Mouse (Mus musculus): ENCODE results near the gene Tjap1. TPM values are rescaled to one million over a fixed set of nuclear protein-coding genes. Genes with fewer than 3 reads are reported as not detected.
A peak's percentile ranks its signal among the peaks of the same experiment; 100 is the strongest.

The Tjap1 gene
- total RNA-seq, 2 experiments from 2014 or later: 34.9 to 42.0 TPM

DNA sequence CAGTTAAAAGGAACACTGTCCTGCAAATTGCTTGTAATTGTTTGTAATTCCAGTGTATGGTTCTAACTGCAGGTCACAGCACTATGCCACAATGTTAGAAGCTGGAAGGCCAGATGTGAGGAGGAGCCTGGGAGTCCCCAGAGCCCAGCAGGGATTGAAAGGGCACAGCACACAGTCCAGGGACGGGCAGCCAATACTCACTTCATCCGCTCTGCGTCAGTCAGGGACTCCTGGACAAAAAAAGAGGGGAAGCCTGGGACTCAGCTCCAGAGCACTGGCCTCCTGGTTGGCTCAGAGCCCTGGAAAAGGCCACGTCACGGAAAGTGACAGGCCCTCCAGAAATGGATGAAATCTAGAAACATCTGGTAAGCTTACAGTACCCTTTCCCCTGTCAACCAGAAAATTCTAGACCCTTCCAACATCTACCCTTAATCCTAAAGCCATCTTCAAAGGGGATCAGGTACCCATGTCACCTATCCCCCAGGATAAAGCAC lies 20.6 kb downstream of the Tjap1 start:
- intact Hi-C loops (cut with DNase I; ENCODE audit: low total_unique reads): loop anchor here (10.0 kb wide), 1 partner anchor 123 kb away; the partner anchor contains the start of gene Zfp318
- no peak for DNase-seq

DNA sequence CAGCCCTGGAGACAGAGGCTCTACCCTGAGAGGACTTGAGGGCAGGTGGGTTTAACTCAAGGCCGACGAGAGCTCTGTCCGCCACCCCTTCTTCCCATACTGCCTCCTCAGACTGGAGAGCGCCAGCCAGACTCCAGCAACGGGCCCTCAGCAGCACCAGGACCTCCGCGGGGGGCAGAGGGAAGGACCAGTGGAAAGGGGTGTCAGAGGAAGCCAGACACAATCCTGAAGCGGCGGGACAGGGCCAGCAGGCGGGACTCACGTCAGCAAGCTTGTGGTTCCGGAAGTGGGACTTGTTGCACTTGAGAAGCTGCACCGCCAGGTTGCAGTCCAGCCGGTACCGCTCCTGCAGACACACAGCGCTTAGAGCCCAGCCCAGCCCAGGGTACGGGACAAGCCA lies 23.2 kb downstream of the Tjap1 start:
- no peak for DNase-seq
- intact Hi-C loops (cut with DNase I; ENCODE audit: low total_unique reads): loop anchor here (10.0 kb wide), 1 partner anchor 125 kb away; the partner anchor contains the start of gene Zfp318

DNA sequence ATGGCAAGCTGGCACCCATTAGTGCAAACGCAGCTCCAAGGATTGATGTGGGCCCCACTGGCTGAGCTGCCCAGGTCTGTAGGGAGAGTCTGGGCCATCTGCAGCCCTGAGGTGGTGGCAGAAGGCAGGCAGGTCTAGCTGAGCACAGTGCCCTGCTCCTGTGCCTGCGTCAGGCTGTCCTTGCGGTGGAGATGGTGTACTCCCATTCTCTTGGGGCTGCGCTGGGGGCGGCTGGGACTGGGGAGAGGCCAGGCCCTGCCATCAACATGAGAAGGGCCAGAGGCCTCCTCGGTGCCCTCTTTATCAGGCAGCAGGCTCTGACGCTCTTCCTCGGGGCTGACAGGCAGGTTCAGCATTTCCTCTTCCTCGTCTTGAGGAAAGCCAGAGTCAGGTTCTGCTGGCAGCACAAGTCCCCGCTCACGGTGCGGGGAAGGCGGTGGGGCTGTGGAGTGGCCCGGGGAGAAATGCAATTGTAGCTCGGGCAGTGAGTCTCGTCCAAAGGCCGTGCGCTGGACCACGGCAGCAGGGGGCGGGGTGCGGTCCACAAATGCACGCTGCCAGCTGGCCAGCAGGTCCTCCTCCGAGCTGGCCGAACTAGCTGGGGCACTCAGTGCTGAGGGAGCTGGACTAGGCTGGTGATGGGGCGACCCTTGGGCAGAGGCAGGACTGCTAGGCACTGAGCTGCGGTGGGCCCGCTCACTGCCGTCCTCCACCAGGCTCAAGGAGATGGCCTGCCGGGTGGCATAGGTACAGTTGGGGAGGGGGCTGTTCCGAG lies 24.4 kb downstream of the Tjap1 start:
- intact Hi-C loops (cut with DNase I; ENCODE audit: low total_unique reads): no loop called here
- DNase-seq: no peak

DNA sequence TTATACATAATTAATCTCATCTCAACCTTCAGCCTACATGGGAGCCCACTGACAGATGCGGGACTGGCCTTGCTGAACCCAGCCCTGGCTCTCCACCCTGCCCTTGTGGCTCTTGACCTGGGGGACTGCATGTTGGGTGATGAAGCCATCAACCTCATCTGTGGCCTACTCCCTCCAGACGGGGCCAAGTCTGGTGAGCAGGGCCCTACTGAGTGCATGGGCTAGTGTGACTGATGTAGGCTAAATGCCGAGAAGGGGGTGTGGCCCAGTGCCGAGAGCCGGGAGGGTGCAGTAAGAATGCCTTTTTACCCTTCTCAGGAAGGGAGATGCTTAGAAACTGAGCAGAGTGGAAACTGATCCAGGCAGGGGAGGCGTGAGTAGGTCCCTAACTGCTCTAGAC lies 27.7 kb downstream of the Tjap1 start:
- intact Hi-C loops (cut with DNase I; ENCODE audit: low total_unique reads): no loop called here
- no peak for DNase-seq

DNA sequence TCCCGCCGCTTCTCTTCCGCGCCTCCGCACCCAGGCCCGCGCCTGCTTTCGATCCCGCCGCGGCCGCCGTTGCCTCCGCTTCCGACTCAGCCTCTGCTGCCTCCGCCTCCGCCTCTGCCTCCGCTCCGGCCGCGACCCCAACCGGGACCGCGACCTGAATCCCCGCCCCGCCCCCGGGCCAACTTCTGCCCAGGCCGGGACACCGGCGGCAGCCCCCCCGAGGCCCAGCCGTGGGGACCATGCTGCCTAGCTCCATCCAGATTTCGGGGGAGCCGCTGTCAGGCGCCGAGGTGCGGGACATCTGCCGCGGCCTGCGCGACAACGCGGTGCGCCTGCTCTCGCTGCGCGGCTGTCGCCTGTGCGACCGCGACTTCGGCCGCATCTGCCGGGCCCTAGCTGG lies 28.7 kb downstream of the Tjap1 start:
- DNase-seq: no peak
- intact Hi-C loops (cut with DNase I; ENCODE audit: low total_unique reads): no loop called here

DNA sequence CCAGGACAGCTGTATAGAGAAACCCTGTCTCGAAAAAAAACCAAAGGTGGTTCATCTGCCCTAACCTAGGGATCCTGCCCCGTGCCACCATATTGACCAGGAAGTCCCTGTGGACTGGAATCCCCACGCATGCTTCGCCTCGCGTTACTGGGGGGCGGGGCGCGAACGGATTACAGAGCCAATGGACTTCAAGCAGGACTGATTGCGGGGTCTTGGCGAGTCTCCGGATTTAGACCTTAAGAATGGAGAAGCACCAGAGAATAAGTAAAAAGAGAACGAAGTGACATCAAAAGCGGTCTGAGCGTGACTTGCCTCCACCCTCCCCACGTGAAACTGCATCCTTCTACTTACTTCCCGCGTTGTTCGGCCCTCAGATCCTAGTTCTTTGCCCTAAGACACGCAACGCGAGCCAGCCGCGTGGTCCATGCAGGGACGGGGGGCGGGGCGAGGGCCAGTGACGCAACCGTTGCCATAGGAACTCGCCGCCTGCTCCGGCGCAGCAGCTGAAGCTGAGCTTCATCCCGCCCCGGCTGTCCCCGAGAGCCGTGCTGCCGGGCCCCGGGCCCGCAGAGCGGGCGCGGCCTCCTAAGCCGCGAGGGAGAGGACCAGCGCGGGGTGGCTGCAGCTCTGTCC lies 29.3 kb downstream of the Tjap1 start, which contains the start of gene Lrrc73:
Gene Lrrc73 (plus strand): TSS at position 80 of the 633 bp plus-strand sequence.
- DNase-seq: peak; percentile 91
- intact Hi-C loops (cut with DNase I; ENCODE audit: low total_unique reads): no loop called here

DNA sequence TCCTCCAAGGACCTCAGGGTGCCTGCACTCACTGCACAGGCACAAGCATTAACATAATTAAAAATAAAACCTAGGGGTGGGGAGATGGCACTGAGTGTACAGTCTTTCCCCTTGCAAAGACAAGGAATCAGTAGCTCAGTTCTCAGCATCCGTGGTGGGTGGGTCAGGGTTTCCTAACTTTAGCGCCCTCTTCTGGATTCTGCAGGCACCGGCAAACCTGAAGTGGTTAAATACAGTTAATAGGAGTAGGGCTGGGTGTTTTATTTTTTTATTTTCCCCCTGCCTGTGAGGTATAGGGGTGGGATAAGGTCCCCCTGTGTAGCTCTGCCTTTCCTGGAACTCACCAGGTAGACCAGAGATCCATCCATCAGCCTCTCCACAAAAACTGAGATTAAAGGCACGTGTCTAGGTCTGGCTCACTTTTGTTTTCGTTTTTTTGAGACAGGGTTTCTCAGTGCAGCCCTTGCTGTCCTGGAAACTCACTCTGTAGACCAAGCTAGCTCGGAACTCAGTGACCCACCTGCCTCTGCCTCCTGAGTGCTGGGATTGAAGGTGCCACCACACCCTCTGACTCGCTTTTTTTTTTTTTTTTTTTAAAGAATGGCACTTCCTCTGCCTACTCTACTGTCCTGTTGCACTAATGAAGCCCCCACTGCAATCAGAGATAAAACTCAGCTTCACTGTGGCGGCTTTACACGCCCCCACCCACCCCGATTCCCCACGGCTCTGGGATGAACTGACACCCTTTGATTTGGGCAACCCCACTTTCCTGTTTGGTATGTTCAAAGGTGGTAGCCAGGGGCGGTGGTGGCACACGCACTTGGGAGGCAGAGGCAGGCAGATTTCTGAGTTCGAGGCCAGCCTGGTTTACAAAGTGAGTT lies 30.0 kb downstream of the Tjap1 start:
- DNase-seq: no peak
- intact Hi-C loops (cut with DNase I; ENCODE audit: low total_unique reads): no loop called here

DNA sequence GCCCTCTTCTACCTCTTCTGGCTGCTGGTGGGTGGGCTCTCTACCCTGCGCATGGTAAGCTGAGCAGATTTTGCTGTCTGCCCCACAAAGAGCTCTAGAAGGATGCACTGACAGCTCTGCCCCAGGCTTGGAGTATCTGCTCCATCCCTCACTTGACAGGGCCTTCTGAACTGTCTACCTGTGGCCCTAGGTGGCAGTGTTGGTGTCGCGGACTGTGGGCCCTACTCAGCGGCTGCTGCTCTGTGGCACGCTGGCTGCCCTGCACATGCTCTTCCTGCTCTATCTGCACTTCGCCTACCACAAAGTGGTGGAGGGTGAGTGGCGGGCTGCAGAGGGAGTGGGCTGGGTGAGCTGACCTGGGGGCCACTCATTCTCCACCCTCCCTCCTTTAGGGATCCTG lies 31.7 kb downstream of the Tjap1 start:
- DNase-seq: no peak
- intact Hi-C loops (cut with DNase I; ENCODE audit: low total_unique reads): no loop called here

DNA sequence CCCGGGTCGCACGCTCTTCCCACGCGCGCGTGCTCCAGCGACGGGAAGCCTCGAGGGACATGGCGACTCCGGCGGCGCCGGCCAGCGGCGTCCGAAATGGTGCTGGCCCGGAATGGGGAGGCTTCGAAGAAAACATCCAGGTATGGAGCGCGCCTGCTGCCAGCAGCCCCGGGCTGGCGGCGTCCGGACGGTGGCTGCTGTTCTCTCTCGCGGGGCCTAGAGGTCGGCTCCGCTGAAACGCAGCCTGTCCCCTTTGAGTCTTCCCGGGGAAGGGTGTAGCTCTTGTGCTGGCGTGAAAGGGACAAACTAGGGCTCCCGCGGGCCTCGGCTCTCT lies 34.7 kb downstream of the Tjap1 start:
- no peak for DNase-seq
- intact Hi-C loops (cut with DNase I; ENCODE audit: low total_unique reads): no loop called here

DNA sequence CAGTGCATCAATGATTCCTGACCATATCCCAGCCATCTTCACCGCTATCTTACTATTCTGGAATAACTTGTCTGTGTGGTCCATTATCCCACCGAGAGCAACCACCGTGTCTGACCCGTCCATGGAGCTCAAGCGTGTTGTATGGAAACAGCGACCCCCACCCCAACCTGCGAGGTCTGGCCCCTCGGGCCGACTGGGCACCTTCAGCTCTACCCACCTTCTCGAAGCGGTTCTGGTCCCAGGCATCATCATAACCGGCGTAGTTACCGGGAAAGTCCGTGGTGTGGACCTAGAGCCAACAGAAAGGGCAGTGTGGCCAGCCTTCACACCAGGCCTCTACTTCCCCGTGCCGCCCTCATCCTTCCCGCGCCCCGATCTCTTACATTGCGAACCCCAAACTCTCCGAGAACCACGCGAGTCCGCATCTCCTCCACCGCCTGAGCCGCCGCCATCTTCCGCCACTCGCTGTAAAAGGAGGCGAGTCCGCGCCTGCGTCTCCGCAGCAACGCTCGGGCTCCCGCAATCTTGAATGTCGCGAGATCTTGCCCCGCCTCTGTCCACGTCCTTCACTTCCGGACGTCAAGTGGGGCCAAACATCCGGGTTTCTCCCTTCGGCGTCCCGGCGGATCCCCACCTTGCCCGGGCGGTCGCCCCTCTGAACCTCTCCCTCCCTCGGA lies 35.2 kb downstream of the Tjap1 start, which contains the start of the genes Polr1c and Yipf3:
Gene Polr1c (minus strand): TSS at position 543 of the 677 bp plus-strand sequence.
Gene Yipf3 (plus strand): TSS at position 569 of the 677 bp plus-strand sequence.
- DNase-seq: peak; percentile 96
- intact Hi-C loops (cut with DNase I; ENCODE audit: low total_unique reads): no loop called here

DNA sequence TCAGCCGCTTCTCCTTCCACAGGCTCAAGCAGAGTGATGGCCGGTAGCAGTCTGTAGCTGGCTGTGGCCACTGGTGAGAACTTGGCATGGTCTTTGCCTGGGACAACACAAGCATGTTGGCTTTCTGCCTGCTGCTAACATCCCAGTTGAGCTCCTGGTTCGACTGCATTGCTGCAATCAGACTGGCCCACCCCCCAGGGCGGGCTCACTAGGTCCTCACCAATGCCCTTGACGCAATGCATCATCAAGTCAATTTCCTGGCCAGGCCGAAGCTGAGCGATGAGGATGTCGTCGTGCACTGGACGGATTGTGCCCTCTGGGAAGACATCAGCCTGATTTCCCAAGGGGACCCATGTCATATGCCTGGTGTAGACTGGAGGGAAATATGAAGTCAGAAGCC lies 38.2 kb downstream of the Tjap1 start:
- no peak for DNase-seq
- intact Hi-C loops (cut with DNase I; ENCODE audit: low total_unique reads): no loop called here

DNA sequence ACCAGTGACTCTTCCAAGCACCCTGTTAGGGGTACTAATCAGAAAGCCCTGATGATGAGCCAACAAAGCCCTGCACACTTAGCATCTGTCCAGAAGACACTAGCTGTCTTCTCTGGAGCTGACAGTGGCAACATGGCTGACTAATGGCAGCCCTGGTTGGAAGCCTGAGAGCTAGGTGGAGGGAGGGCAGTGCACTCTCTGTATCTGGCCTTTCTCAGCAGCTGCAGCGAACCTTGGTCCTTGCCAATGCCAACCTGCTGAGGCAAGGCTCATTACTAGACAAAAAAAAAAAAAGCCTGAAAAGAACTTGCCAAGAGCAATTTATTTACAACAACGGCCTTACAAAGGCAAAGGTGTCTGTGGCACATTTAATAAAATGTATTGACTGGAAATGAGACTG lies 39.2 kb downstream of the Tjap1 start:
- intact Hi-C loops (cut with DNase I; ENCODE audit: low total_unique reads): no loop called here
- no peak for DNase-seq

DNA sequence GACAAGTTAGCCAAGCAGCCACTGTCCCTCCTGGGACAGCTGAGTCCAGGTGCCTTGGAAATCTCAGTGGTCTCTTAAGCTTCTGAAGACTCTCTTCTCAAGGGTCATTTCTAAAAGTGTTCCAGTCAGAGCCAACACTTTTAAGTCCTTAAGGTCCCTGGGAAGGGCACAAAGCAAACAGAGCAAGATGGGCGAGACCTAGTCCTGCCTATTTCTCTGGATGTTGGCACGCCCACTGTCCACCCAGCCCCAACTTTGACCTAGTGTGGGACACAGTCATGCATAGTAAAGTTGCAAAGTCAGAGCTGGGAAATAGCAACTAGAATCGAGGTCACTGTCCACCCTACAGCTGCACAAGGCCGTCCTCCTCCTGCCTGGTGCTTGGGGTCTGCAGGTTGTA lies 39.8 kb downstream of the Tjap1 start:
- intact Hi-C loops (cut with DNase I; ENCODE audit: low total_unique reads): no loop called here

DNA sequence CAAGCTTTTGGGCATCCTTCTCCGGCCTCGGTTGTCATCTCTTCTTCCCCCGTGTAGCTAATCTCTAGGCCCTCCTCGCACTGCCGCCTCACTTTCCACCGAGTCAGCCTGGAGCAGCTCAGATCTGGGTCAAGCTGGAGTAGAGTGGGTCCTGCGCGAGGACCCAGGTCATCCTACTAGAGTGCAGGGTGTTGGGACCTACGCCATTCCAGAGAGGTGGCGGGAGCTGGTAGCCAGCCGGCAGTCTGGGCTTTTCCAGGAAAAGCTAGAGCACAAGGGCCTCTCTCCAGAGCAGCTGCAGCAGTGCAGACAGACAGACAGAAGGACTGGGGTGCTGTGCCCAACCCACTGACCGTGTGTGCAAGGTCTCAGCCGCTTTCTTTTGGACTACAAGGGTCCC lies 40.6 kb downstream of the Tjap1 start:
- no peak for DNase-seq
- intact Hi-C loops (cut with DNase I; ENCODE audit: low total_unique reads): no loop called here

More for the DNA sequence above, 39.8 kb downstream of the Tjap1 start:
- DNase-seq: no peak

DNA sequence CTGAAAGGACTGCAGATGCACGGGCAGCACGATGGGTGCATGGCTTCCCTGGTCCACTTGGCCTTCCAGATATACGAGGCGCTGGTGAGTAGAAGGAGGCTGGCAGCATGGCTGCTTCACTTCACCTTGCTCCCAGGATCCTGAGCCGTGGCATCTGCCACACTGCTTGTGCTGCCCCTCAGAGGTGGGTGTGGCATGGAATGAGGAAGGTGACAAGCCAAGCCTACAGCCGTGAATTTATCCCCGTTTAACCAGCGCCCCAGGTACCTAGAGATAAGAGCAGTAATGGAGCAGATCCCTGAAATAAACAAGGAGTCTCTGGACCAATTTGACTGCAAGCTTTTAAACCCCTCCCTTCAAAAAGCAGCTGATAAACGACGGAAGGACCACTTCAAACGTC lies 41.4 kb downstream of the Tjap1 start:
- DNase-seq: no peak
- intact Hi-C loops (cut with DNase I; ENCODE audit: low total_unique reads): no loop called here

DNA sequence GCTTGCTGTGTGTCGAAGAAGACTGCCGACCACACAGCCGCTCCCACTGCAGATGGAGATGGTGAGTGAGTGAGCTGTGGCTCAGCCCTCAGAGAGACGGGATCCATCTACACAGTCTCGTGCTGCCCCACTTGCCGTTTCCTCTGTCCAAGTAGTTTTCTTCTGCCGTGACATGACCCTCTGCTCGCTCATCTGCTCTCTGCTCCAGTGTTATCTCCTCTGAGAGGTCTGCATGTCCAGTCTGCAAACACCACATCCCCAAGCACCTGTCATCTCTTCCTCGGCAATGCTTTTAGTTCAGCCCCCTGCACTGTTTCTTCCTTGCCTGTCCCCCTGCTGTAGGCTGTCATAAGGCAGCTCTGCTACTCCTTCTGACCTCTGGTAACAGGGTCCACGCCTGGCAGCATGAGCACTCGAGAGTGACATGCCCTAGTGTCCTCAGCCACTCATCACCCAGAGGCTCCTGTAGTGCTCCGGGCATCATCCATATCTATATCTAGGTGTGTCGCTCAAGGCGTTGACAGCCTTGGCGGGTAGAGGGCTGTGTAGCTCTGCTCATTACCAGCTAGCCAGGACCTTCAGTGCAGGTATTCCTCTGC lies 43.2 kb downstream of the Tjap1 start:
- intact Hi-C loops (cut with DNase I; ENCODE audit: low total_unique reads): no loop called here
- DNase-seq: no peak

DNA sequence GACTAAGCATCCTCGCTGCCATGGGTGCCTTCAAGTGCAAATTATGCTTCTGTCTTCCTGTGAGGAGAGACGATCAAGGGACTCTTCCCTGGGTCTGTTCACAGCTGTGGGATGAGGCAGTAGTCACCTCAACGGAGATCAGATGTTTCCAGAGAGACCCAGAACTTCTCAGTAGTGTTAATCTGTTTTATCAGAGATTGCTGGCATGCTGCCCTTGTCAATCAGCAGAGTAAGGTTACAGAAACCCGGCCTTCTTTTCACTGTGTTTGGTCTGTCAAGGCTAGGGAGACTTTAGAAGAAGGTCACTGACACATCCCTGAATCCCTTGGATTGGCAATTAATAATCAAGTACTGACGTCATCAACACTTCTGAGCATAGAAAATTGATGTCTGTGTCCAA lies 45.3 kb downstream of the Tjap1 start:
- intact Hi-C loops (cut with DNase I; ENCODE audit: low total_unique reads): no loop called here

DNA sequence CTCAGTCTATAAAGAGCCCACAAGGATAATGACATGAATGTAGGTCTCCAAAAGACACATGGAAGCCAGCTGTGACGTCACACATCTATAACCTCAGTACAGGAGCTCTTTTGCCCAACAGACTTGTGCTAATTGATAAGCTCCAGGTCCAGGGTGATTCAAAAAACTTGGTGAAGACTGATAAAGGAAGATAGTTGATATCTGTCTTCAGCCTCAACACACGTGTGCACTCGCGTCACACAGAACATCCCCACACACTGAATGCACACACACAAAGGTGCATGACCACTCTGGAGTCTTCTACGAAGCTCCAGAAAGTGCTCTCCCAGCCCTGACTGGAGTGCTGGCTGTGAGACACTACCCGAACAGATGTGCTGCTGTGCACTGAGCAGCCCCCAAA lies 45.7 kb downstream of the Tjap1 start:
- intact Hi-C loops (cut with DNase I; ENCODE audit: low total_unique reads): no loop called here
- no peak for DNase-seq

More for the DNA sequence above, 45.3 kb downstream of the Tjap1 start:
- no peak for DNase-seq

DNA sequence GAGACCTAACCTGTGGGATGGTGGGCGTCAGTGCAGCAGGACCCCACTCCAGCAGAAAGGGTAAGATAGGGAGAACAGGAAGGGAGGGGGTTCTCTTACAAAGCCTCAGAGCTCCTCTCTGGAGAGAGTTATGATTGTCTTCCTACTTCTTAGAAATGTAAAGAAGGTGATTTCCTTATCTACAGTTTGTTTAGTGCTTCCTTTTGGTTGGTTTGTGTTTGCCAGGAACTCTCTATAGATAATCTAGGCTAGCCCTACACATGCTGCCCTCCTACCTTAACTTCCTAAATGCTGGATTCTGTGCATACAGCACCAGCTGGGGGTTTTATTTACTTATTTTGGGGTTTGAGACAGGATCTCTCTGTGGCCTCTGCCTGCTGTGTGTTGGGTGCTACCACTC lies 46.8 kb downstream of the Tjap1 start:
- DNase-seq: no peak
- intact Hi-C loops (cut with DNase I; ENCODE audit: low total_unique reads): no loop called here
